Mouse (Mus musculus) Patski (cell line): ENCODE data around the gene Hmga1. TPM values are rescaled to one million over a fixed set of nuclear protein-coding genes. Genes with fewer than 3 reads are reported as not detected.

Experiments
- ATAC-seq: fragments of 100-300 bp; one replicate; pipeline ENCODE4 v1.8.0; 2021
- CTCF ChIA-PET: fragments of 350-600 bp; sonication (Branson Sonifier 250); formaldehyde crosslinking; loops from one replicate; lab custom pipeline; 2022; ENCODE audit warnings: inconsistent platforms; lab: Charles Lee
- POLR2A ChIA-PET: fragments of 350-600 bp; sonication (Branson Sonifier 250); formaldehyde crosslinking; loops from one replicate; lab custom pipeline; 2022; ENCODE audit warnings: antibody characterized with exemption, inconsistent platforms; lab: Charles Lee
- DNase-seq: peaks from one replicate; pipeline ENCODE4 v3.0.0-alpha.2; 2011; ENCODE audit warnings: low read depth, low spot score
- H3K27me3 ChIP-seq: fragments of 371-371 bp; one replicate; pipeline ENCODE4 v1.5.1; 2021
- CTCF ChIP-seq: fragments of 100-300 bp; IDR thresholded peaks from one replicate; pipeline ENCODE4 v1.5.1; 2021
- in situ Hi-C: fragments of 300-500 bp; cut with MboI; formaldehyde crosslinking; loops from 3 replicates; pipeline ENCODE4 v1.11.1; 2018; ENCODE audit warnings: low pct_unique_long_range_greater_than_20kb, mixed read lengths
- polyA plus RNA-seq: library from polyadenylated mRNA; unstranded; gene quantifications from one replicate; pipeline ENCODE4 v1.2.3, GENCODE M21; 2021

Gene Hmga1
- polyA plus RNA-seq, 1 experiment from 2014 or later: 32.2 TPM

- no peak for DNase-seq
- in situ Hi-C loops: no loop called here
These were observed 43.6 kb upstream of the Hmga1 start for GRCm38 (mm10) chr17:27512619-27513161.

GRCm38 (mm10) chr17:27513279-27513915 is 42.9 kb upstream of the Hmga1 start:
- peaks cover 68% of the 10 kb centered on the region for H3K27me3 ChIP-seq
- CTCF ChIA-PET: no interaction called here
- in situ Hi-C loops: no loop called here
- DNase-seq (no peak), ATAC-seq (no peak)
- TF ChIP-seq CTCF: no peak
- POLR2A ChIA-PET: no interaction called here

More at GRCm38 (mm10) chr17:27512619-27513161, 43.6 kb upstream of the Hmga1 start:
- ChIA-PET POLR2A (no interaction called here), CTCF (no interaction called here)
- ATAC-seq: peak; percentile 17
- H3K27me3 ChIP-seq: peaks cover 72% of the 10 kb centered on the region
- TF ChIP-seq CTCF: no peak

- in situ Hi-C loops: no loop called here
- ChIA-PET POLR2A (no interaction called here), CTCF (no interaction called here)
- peaks cover 66% of the 10 kb centered on the region for H3K27me3 ChIP-seq
- ATAC-seq (no peak), DNase-seq (no peak)
- no peak for TF ChIP-seq CTCF
These were observed 42.2 kb upstream of the Hmga1 start for GRCm38 (mm10) chr17:27513916-27514762.

- H3K27me3 ChIP-seq: peaks cover 39% of the 10 kb centered on the region
- CTCF ChIA-PET: no interaction called here
- in situ Hi-C loops: loop anchor here (5.0 kb wide), 2 partner anchors 306 to 381 kb away; no protein-coding TSS in a partner anchor
- no peak for DNase-seq
- TF ChIP-seq CTCF: no peak
- POLR2A ChIA-PET: no interaction called here
- ATAC-seq: no peak
These were observed 38.0 kb upstream of the Hmga1 start for GRCm38 (mm10) chr17:27518296-27518695.

GRCm38 (mm10) chr17:27518700-27519595 is 37.3 kb upstream of the Hmga1 start:
- no peak for ATAC-seq
- peaks cover 32% of the 10 kb centered on the region for H3K27me3 ChIP-seq
- ChIA-PET POLR2A (no interaction called here), CTCF (no interaction called here)
- in situ Hi-C loops: loop anchor here (5.0 kb wide), 2 partner anchors 307 to 382 kb away; no protein-coding TSS in a partner anchor
- no peak for DNase-seq
- no peak for TF ChIP-seq CTCF

GRCm38 (mm10) chr17:27520557-27520956 is 35.7 kb upstream of the Hmga1 start:
- CTCF ChIA-PET: no interaction called here
- TF ChIP-seq CTCF: no peak
- DNase-seq: no peak
- H3K27me3 ChIP-seq: peaks cover 16% of the 10 kb centered on the region
- in situ Hi-C loops: no loop called here
- peak; percentile 42 for ATAC-seq
- POLR2A ChIA-PET: no interaction called here

GRCm38 (mm10) chr17:27521303-27521702 is 35.0 kb upstream of the Hmga1 start, which contains the start of gene Grm4:
Gene Grm4 (minus strand): TSS chr17:27521403.
- CTCF ChIA-PET: no interaction called here
- in situ Hi-C loops: no loop called here
- peaks cover 12% of the 10 kb centered on the region for H3K27me3 ChIP-seq
- POLR2A ChIA-PET: no interaction called here
- no peak for TF ChIP-seq CTCF
- no peak for ATAC-seq
- DNase-seq: no peak

- ATAC-seq (no peak), DNase-seq (no peak)
- ChIA-PET POLR2A (interaction anchor here (0.6 kb wide), 1 partner anchor 383 kb away, joined by 3 read pairs; no protein-coding TSS in a partner anchor), CTCF (no interaction called here)
- no peak for TF ChIP-seq CTCF
- peaks cover 3% of the 10 kb centered on the region for H3K27me3 ChIP-seq
- in situ Hi-C loops: no loop called here
These were observed 33.2 kb upstream of the Hmga1 start for GRCm38 (mm10) chr17:27523121-27523520.

GRCm38 (mm10) chr17:27527188-27527587 is 29.1 kb upstream of the Hmga1 start:
- DNase-seq (no peak), ATAC-seq (no peak)
- ChIA-PET CTCF (interaction anchor here (1.4 kb wide), 1 partner anchor 322 kb away, joined by 4 read pairs; no protein-coding TSS in a partner anchor), POLR2A (no interaction called here)
- in situ Hi-C loops: no loop called here
- TF ChIP-seq CTCF: no peak
- H3K27me3 ChIP-seq: no peaks in the 10 kb centered on the region

- DNase-seq: no peak
- no peak for ATAC-seq
- H3K27me3 ChIP-seq: no peaks in the 10 kb centered on the region
- TF ChIP-seq CTCF: no peak
- CTCF ChIA-PET: interaction anchor here (1.4 kb wide), 1 partner anchor 323 kb away, joined by 4 read pairs; no protein-coding TSS in a partner anchor
- in situ Hi-C loops: no loop called here
- POLR2A ChIA-PET: interaction anchor here (1.0 kb wide), 1 partner anchor 394 kb away, joined by 3 read pairs; the partner anchor contains the start of gene Uqcc2
These were observed 28.3 kb upstream of the Hmga1 start for GRCm38 (mm10) chr17:27528030-27528429.
